Mouse (Mus musculus) CH12.LX (cell line): ENCODE results near the gene Ppp2r5e.

ENCODE experiments used
- CTCF ChIP-seq, 2 experiments: IDR thresholded peaks in 1 of 2; conservative IDR thresholded peaks in 1 of 2; 2 replicates each; pipeline ENCODE4 v1.5.1; 2011 to 2012; ENCODE audit warnings: low read depth in 2 of 2, low read length in 2 of 2, improper control_type of control experiment in 1 of 2, inconsistent platforms in 1 of 2, mild to moderate bottlenecking in 1 of 2, moderate library complexity in 1 of 2
- POLR2A ChIP-seq: IDR thresholded peaks from 2 replicates; pipeline ENCODE4 v1.6.1; 2011; ENCODE audit warnings: low read depth, mild to moderate bottlenecking, improper control_type of control experiment, low read length
- POLR2AphosphoS2 ChIP-seq: IDR thresholded peaks from 2 replicates; pipeline ENCODE4 v1.6.1; 2011; ENCODE audit warnings: low read depth, low read length, improper control_type of control experiment

GRCm38 (mm10) chr12:75460561-75460960, 135.5 kb downstream of the Ppp2r5e start:
- no peak for TF ChIP-seq POLR2A
- TF ChIP-seq POLR2AphosphoS2, result no peak
- no peak for TF ChIP-seq CTCF (conservative IDR thresholded peaks at IDR 0.05 in 1 of 2, IDR thresholded peaks at IDR 0.05 in 1 of 2; ENCODE audit: low read depth in 2 of 2, low read length in 2 of 2)
